Mouse (Mus musculus) regulatory T cell (primary cell): ENCODE results near the gene Fam185a.

Source experiments
- in situ Hi-C: fragments of 300-600 bp; cut with MboI, MseI; formaldehyde crosslinking; loops from one replicate; pipeline ENCODE4 v1.15.1; 2025; ENCODE audit warnings: high pct_unique_total_duplicates

Gene Fam185a

GRCm38 (mm10) chr5:21420609-21421008 is 4.1 kb upstream of the Fam185a start:
- in situ Hi-C loops = loop anchor here (5.0 kb wide), 1 partner anchor 88 kb away; no protein-coding TSS in a partner anchor

- in situ Hi-C loops = no loop called here
Measured at GRCm38 (mm10) chr5:21426666-21427065, 1.9 kb downstream of the Fam185a start.

GRCm38 (mm10) chr5:21434148-21434929 is 9.6 kb downstream of the Fam185a start:
- in situ Hi-C loops = no loop called here

GRCm38 (mm10) chr5:21436471-21436975 is 11.8 kb downstream of the Fam185a start:
- in situ Hi-C loops = no loop called here

- in situ Hi-C loops = no loop called here
Measured at GRCm38 (mm10) chr5:21438428-21438827, 13.7 kb downstream of the Fam185a start.

- in situ Hi-C loops = no loop called here
Measured at GRCm38 (mm10) chr5:21439446-21440110, 14.8 kb downstream of the Fam185a start.

- in situ Hi-C loops = no loop called here
Measured at GRCm38 (mm10) chr5:21440833-21441530, 16.2 kb downstream of the Fam185a start.

GRCm38 (mm10) chr5:21467387-21467786 is 42.6 kb downstream of the Fam185a start:
- in situ Hi-C loops = no loop called here

GRCm38 (mm10) chr5:21468100-21468499 is 43.3 kb downstream of the Fam185a start:
- in situ Hi-C loops = no loop called here

- in situ Hi-C loops = loop anchor here (10.0 kb wide), 1 partner anchor 1054 kb away; no protein-coding TSS in a partner anchor
Measured at GRCm38 (mm10) chr5:21478428-21478827, 53.7 kb downstream of the Fam185a start.

GRCm38 (mm10) chr5:21479746-21480145 is 55.0 kb downstream of the Fam185a start:
- in situ Hi-C loops = loop anchor here (10.0 kb wide), 1 partner anchor 1055 kb away; no protein-coding TSS in a partner anchor

GRCm38 (mm10) chr5:21481521-21481920 is 56.8 kb downstream of the Fam185a start:
- in situ Hi-C loops = no loop called here

GRCm38 (mm10) chr5:21482446-21483222 is 57.9 kb downstream of the Fam185a start:
- in situ Hi-C loops = no loop called here

- in situ Hi-C loops = no loop called here
Measured at GRCm38 (mm10) chr5:21483275-21483674, 58.5 kb downstream of the Fam185a start.

- in situ Hi-C loops = no loop called here
Measured at GRCm38 (mm10) chr5:21485197-21485829, 60.6 kb downstream of the Fam185a start.

- in situ Hi-C loops = no loop called here
Measured at GRCm38 (mm10) chr5:21486798-21487197, 62.0 kb downstream of the Fam185a start.

- in situ Hi-C loops = no loop called here
Measured at GRCm38 (mm10) chr5:21487306-21487705, 62.5 kb downstream of the Fam185a start.

- in situ Hi-C loops = no loop called here
Measured at GRCm38 (mm10) chr5:21487716-21488115, 63.0 kb downstream of the Fam185a start.

- in situ Hi-C loops = no loop called here
Measured at GRCm38 (mm10) chr5:21488506-21488905, 63.7 kb downstream of the Fam185a start.

GRCm38 (mm10) chr5:21489135-21489534 is 64.4 kb downstream of the Fam185a start:
- in situ Hi-C loops = no loop called here

- in situ Hi-C loops = no loop called here
Measured at GRCm38 (mm10) chr5:21491469-21491868, 66.7 kb downstream of the Fam185a start.
